Mouse (Mus musculus) NIH3T3 (cell line): ENCODE data around the gene Ugt2b5.
"Not testable (repeated sequence)": the region's sequence is repeated elsewhere in the genome, so short reads cannot be mapped to it uniquely, and the experiment has no call there.

Experiments
- DNase-seq: peaks from one replicate; pipeline ENCODE4 v3.0.0-alpha.2; 2012; ENCODE audit warnings: low read depth

Ugt2b5 gene

GRCm38 (mm10) chr5:87140196-87140595, at the start of gene Ugt2b5:
Gene Ugt2b5 (minus strand): TSS chr5:87140318.
- DNase-seq, result not testable (repeated sequence)

DNA sequence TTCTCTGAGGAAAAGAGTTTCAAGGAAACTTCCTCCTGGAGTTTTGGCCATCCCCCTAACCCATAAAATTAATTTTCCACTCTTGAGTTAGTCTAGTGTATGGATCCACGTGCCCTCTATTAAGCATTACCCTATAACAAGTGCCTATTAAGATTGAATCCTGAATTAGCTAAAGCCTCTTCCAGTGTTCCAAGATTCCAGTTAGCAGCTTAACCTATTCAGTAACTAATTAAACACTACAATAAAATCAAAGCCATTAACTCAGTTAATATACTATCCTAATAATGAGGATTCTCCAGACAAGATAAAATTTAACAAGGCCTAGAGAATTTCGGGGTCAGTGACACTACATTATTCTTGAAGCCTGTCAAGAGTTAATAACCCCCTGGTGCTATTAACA, 35.7 kb upstream of the Ugt2b5 start:
- not testable (repeated sequence) for DNase-seq

GRCm38 (mm10) chr5:87174671-87175070, 34.6 kb upstream of the Ugt2b5 start:
- DNase-seq, result no peak

- DNase-seq, result peak; percentile 22
Observed at GRCm38 (mm10) chr5:87147741-87148454, 7.8 kb upstream of the Ugt2b5 start.

DNA sequence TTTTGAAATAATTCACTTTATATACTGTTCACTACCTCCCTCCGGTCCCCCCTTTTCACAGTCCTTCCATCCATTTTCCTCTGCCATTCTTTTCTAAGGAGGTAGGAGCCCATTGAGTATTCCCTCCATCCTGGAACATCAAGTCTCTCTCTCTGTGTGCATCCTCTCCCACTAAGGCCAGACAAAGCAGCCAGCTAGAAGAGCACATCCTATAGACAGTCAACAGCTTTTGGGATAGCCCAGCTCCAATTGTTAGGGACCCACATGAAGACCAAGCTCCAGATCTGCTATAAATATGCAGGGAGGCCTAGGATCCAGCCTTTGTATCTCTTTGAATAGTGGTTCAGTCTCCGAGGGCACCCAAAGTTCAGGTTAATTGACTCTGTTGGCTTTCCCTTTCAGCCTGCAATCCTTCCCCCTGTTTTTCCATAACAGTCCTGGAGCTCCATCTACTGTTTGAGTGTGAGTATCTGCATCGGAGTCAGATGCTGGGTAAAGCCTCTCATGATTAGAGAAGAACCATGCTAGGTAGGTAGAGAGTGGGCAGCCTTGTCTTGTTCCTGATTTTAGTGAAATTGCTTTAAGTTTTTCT, 2.8 kb upstream of the Ugt2b5 start:
- peak; percentile 16 for DNase-seq

GRCm38 (mm10) chr5:87103697-87104096, 36.4 kb downstream of the Ugt2b5 start:
- not testable (repeated sequence) for DNase-seq

- no peak for DNase-seq
Observed at GRCm38 (mm10) chr5:87092346-87093027, 47.6 kb downstream of the Ugt2b5 start, which contains the start of gene Ugt2b36. Gene Ugt2b36 (minus strand): TSS chr5:87092555.

DNA sequence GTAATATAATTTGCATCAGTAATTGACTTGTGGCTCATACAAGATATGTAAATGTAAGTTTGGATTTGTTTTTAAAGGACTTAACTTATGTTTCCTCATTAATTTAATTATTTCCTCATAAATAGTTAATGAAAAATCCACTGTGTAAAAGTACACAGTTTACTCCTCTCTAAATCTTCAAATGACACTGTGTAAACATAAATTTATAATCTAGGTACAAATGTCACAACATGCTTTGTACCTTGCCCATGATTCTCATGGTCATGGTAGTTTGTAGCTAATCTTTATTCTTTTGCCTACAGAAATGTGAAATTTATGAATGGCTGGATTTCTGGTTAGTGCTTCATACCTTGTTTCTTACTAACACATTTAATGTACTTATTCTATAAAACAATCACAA, 49.0 kb downstream of the Ugt2b5 start:
- DNase-seq, result no peak

DNA sequence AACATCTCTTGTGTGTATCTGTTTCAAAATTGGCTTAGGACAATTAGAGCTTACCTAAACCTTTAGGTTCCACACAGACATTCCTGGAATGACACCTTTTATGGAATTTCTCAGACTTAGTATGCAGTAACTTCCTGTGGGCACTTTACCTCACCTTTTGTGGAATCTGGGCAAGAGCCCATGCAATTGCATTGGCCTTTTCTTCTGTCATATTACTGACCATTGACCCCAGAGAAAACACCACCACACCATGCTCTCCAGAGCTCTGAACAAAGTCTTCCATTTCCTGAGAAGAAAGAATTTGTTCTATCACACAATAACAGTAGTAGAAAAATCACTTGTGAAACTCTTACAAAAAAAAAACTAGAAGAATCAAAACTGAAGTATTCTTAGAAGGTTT, 50.9 kb downstream of the Ugt2b5 start:
- DNase-seq, result no peak

DNA sequence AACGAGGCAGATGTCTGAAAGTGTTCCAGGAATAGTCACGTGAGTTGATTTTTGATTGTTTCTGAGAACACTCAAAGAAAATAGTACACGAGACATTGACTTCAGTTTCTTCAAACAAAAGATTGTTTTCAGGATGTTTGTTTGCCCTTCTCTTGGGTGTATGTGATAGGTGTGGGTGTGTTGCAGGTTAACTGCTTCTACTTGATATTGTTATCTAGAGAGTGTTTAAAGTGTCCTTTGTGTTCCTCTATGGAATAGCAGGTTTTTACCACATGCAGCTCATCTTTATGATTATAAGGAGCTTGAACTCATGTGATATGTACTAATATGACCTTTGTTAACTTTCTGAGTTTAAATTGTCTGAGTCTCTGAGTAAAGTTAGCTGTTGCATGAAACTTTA, 53.8 kb downstream of the Ugt2b5 start:
- DNase-seq, result no peak
